Mouse (Mus musculus) liver, embryonic 13.5 days (tissue): Measurements from ENCODE around the gene Nxpe5. TPM values are rescaled to one million over a fixed set of nuclear protein-coding genes. Genes with fewer than 3 reads are reported as not detected.

Experiments used
- ATAC-seq: fragments of 200-750 bp; cut with Nextera tagmentation; 2 replicates; pipeline ENCODE4 v1.8.0; 2017; ENCODE audit warnings: low read depth, mild to moderate bottlenecking, moderate number of reproducible peaks, moderate library complexity
- DNase-seq: peaks from one replicate; pipeline ENCODE4 v3.0.0; 2022
- H3K27ac ChIP-seq: fragments of 300-500 bp; sonication (generic); 2 replicates; pipeline ENCODE4 v1.5.1; 2015; ENCODE audit warnings: moderate library complexity, mild to moderate bottlenecking, inconsistent platforms
- H3K27me3 ChIP-seq: fragments of 300-500 bp; sonication (generic); 2 replicates; pipeline ENCODE4 v1.6.1; 2015; ENCODE audit warnings: mild to moderate bottlenecking, inconsistent platforms
- H3K36me3 ChIP-seq: fragments of 300-500 bp; sonication (generic); 2 replicates; pipeline ENCODE4 v1.6.1; 2015; ENCODE audit warnings: mild to moderate bottlenecking, inconsistent platforms
- H3K4me1 ChIP-seq: fragments of 300-500 bp; sonication (generic); replicated peaks from 2 replicates; pipeline ENCODE4 v1.6.1; 2015; ENCODE audit warnings: inconsistent platforms
- H3K4me2 ChIP-seq: fragments of 300-500 bp; sonication (generic); 2 replicates; pipeline ENCODE4 v1.6.1; 2015; ENCODE audit warnings: inconsistent platforms, mild to moderate bottlenecking, moderate library complexity
- H3K4me3 ChIP-seq: fragments of 300-500 bp; sonication (generic); replicated peaks from 2 replicates; pipeline ENCODE4 v1.5.1; 2015; ENCODE audit warnings: mild to moderate bottlenecking, inconsistent platforms
- H3K9ac ChIP-seq: fragments of 300-500 bp; sonication (generic); 2 replicates; pipeline ENCODE4 v1.6.1; 2015; ENCODE audit warnings: mild to moderate bottlenecking, inconsistent platforms
- H3K9me3 ChIP-seq: fragments of 300-500 bp; sonication (generic); replicated peaks from 2 replicates; pipeline ENCODE4 v1.6.1; 2016; ENCODE audit warnings: inconsistent platforms
- WGBS: fragments of 180-500 bp; shearing (Covaris S2); methylation state at CpG from one replicate; pipeline ENCODE4 v1.1.7; 2015; ENCODE audit not compliant: insufficient replicate concordance; 5-methylcytosine and 5-hydroxymethylcytosine counted together
- polyA plus RNA-seq: library from polyadenylated mRNA; unstranded; fragments of >200 nt; fragmentation: Nextera tagmentation; extraction: Ambion mirVana; gene quantifications from 2 replicates; pipeline ENCODE4 v1.2.1, GENCODE M21; 2015

Nxpe5 gene
- polyA plus RNA-seq, 1 experiment from 2014 or later: 0.07 TPM

- Histone ChIP-seq H3K4me3 (peak within 1 kb of the TSS; percentile 78), H3K36me3 (peaks cover 31% of the 10 kb centered on the region), H3K9ac (peak within 1 kb of the TSS; percentile 80), H3K27me3 (no peaks in the 10 kb centered on the region), H3K9me3 (no peaks in the 10 kb centered on the region), H3K4me2 (peak within 1 kb of the TSS; percentile 88), H3K27ac (peak within 1 kb of the TSS; percentile 80), H3K4me1 (peaks cover 57% of the 10 kb centered on the region)
- DNase-seq (peak; percentile 95), ATAC-seq (peak; percentile 99)
- under 1% methylated on average over 38 of the region's 38 CpGs for WGBS
Measured at GRCm38 (mm10) chr5:138255353-138256093, 29.8 kb downstream of the Nxpe5 start, which contains the start of gene Lamtor4. Lamtor4 (plus strand) TSS chr5:138255482.

- H3K9me3 ChIP-seq: no peaks in the 10 kb centered on the region
- 0 out of 2 replicates have a peak, but pooled peaks have one; percentile 0 for ATAC-seq
- peak overlapping the region; percentile 80 for H3K27ac ChIP-seq
- peak overlapping the region; percentile 78 for H3K4me3 ChIP-seq
- peaks cover 62% of the 10 kb centered on the region for H3K4me1 ChIP-seq
- H3K4me2 ChIP-seq: peak overlapping the region; percentile 88
- H3K9ac ChIP-seq: peak overlapping the region; percentile 80
- no peak for DNase-seq
- H3K27me3 ChIP-seq: no peaks in the 10 kb centered on the region
- peaks cover 36% of the 10 kb centered on the region for H3K36me3 ChIP-seq
- WGBS: 20% methylated on average over 7 of the region's 7 CpGs
Measured at GRCm38 (mm10) chr5:138256094-138256467, 30.4 kb downstream of the Nxpe5 start.

DNA sequence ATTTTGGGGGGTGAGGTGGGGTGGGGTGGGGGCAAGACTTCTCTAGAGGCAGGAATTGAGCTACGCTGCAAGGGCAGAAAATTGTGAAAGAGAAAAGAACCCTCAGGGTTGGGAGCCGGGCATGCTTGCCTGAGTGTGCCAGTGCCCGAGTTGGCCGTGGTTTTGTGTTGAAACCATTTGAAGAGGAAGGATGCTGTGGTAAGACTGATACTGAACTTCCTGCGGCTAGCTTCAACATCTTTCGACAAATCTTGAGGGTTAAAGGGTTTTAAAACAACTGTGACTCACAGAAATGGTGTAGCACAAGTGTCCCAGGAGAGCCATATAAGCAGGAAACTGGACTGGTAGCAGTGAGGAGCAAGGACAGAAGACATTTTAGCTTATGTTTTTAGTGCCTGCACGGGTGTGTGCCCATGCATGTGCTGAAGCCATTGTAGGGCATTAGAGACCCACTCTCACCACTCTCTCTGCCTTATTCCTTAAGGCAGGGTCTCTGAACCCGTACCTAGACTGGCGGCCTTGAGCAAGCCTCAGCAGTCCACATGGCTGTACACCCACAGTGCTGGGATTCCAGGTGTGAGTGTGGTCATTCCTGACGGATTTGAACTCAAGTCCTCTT lies 31.4 kb downstream of the Nxpe5 start:
- Histone ChIP-seq H3K4me1 (peaks cover 72% of the 10 kb centered on the region), H3K9ac (no peak overlapping the region), H3K4me3 (peak overlapping the region; percentile 78; the same call in 1 of the 2 replicates), H3K4me2 (peak overlapping the region; percentile 88), H3K9me3 (no peaks in the 10 kb centered on the region), H3K27ac (peak overlapping the region; percentile 65), H3K27me3 (no peaks in the 10 kb centered on the region), H3K36me3 (peaks cover 46% of the 10 kb centered on the region)
- DNase-seq (no peak), ATAC-seq (no peak)
- WGBS: 31% methylated on average over 10 of the region's 10 CpGs

- no peak for DNase-seq
- Histone ChIP-seq H3K4me1 (peaks cover 77% of the 10 kb centered on the region), H3K4me3 (no peak overlapping the region), H3K27ac (peak overlapping the region; percentile 65), H3K4me2 (peak overlapping the region; percentile 88; the same call in 1 of the 2 replicates), H3K27me3 (no peaks in the 10 kb centered on the region), H3K36me3 (peaks cover 46% of the 10 kb centered on the region), H3K9me3 (no peaks in the 10 kb centered on the region), H3K9ac (no peak overlapping the region)
- ATAC-seq: no peak
- WGBS: 70% methylated on average over 4 of the region's 4 CpGs
Measured at GRCm38 (mm10) chr5:138257585-138257978, 31.9 kb downstream of the Nxpe5 start.

- no peak overlapping the region for H3K9ac ChIP-seq
- DNase-seq (no peak), ATAC-seq (no peak)
- peaks cover 82% of the 10 kb centered on the region for H3K4me1 ChIP-seq
- peaks cover 46% of the 10 kb centered on the region for H3K36me3 ChIP-seq
- no peaks in the 10 kb centered on the region for H3K9me3 ChIP-seq
- WGBS: 33% methylated on average over 3 of the region's 3 CpGs
- H3K4me2 ChIP-seq: peak overlapping the region; percentile 88; the same call in 1 of the 2 replicates
- H3K27me3 ChIP-seq: no peaks in the 10 kb centered on the region
- H3K27ac ChIP-seq: peak overlapping the region; percentile 47
- H3K4me3 ChIP-seq: no peak overlapping the region
Measured at GRCm38 (mm10) chr5:138258078-138258477, 32.4 kb downstream of the Nxpe5 start.

GRCm38 (mm10) chr5:138258542-138258941 lies 32.8 kb downstream of the Nxpe5 start:
- Histone ChIP-seq H3K4me1 (peaks cover 86% of the 10 kb centered on the region), H3K27me3 (no peaks in the 10 kb centered on the region), H3K9ac (peak overlapping the region; percentile 13; the same call in 1 of the 2 replicates), H3K36me3 (peaks cover 46% of the 10 kb centered on the region), H3K4me2 (no peak overlapping the region), H3K9me3 (no peaks in the 10 kb centered on the region), H3K27ac (peak overlapping the region; percentile 47; the same call in 1 of the 2 replicates), H3K4me3 (no peak overlapping the region)
- 75% methylated on average over 6 of the region's 6 CpGs for WGBS
- ATAC-seq (no peak), DNase-seq (no peak)

- H3K9me3 ChIP-seq: no peaks in the 10 kb centered on the region
- no peak overlapping the region for H3K4me3 ChIP-seq
- H3K4me1 ChIP-seq: peaks cover 86% of the 10 kb centered on the region
- no peak overlapping the region for H3K4me2 ChIP-seq
- peaks cover 46% of the 10 kb centered on the region for H3K36me3 ChIP-seq
- peak overlapping the region; percentile 13; the same call in 1 of the 2 replicates for H3K9ac ChIP-seq
- no peak for DNase-seq
- no peak for ATAC-seq
- no peaks in the 10 kb centered on the region for H3K27me3 ChIP-seq
- no peak overlapping the region for H3K27ac ChIP-seq
- 64% methylated on average over 7 of the region's 7 CpGs for WGBS
Measured at GRCm38 (mm10) chr5:138258993-138259392, 33.3 kb downstream of the Nxpe5 start.

- H3K36me3 ChIP-seq: peaks cover 46% of the 10 kb centered on the region
- WGBS: 21% methylated on average over 10 of the region's 10 CpGs
- no peaks in the 10 kb centered on the region for H3K27me3 ChIP-seq
- H3K4me3 ChIP-seq: peak overlapping the region; percentile 90
- H3K9me3 ChIP-seq: no peaks in the 10 kb centered on the region
- ATAC-seq (no peak), DNase-seq (no peak)
- H3K27ac ChIP-seq: peak overlapping the region; percentile 88; the same call in 1 of the 2 replicates
- H3K4me2 ChIP-seq: peak overlapping the region; percentile 97
- peaks cover 88% of the 10 kb centered on the region for H3K4me1 ChIP-seq
- H3K9ac ChIP-seq: peak overlapping the region; percentile 94
Measured at GRCm38 (mm10) chr5:138260051-138260450, 34.4 kb downstream of the Nxpe5 start.

DNA sequence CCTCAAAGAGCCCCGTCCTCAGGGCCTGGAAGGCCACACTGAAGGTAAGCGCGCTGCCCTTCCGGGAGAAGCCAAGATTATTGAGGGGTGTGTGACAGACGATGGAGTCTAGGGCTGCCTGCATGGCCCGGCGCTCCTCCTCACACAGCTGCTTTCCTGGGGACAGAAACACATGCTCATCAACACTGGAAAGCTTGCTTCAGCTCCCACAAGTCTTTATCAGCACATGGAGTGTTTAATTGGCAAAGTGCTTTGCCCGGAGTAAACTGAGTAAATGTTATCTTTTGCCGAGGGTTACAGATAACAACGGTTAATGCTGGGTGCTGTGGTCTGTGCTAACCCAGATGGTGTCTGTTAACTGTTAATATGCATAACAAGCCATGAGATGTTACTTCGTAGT lies 35.1 kb downstream of the Nxpe5 start:
- H3K9ac ChIP-seq: peak overlapping the region; percentile 94
- no peaks in the 10 kb centered on the region for H3K27me3 ChIP-seq
- 23% methylated on average over 11 of the region's 11 CpGs for WGBS
- H3K36me3 ChIP-seq: peaks cover 46% of the 10 kb centered on the region
- no peaks in the 10 kb centered on the region for H3K9me3 ChIP-seq
- peak overlapping the region; percentile 97 for H3K4me2 ChIP-seq
- DNase-seq: no peak
- peak; percentile 66 for ATAC-seq
- H3K4me3 ChIP-seq: peak overlapping the region; percentile 90
- peaks cover 87% of the 10 kb centered on the region for H3K4me1 ChIP-seq
- peak overlapping the region; percentile 88 for H3K27ac ChIP-seq

DNA sequence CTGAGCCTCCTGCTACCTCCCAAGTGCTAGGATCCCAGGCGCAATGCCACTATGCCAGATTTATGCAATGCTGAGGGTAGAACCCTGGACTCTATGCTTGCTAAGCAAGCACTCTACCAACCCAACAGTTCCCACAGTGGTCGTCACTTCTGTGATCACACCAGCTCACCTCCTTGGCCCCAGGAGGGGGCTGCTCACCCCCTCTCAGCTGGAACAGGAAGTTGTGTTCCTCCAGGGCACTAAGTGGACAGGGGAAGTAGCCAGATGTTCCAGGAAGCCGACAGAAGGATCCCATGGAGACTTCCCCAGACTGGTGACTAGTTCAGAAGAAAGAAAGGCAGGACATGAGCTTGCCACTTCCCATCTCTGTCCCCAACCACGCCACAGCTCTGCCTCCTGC lies 36.3 kb downstream of the Nxpe5 start:
- Histone ChIP-seq H3K4me3 (peak overlapping the region; percentile 90), H3K4me2 (peak overlapping the region; percentile 97), H3K9me3 (no peaks in the 10 kb centered on the region), H3K36me3 (peaks cover 46% of the 10 kb centered on the region), H3K9ac (peak overlapping the region; percentile 94), H3K27ac (peak overlapping the region; percentile 88), H3K27me3 (no peaks in the 10 kb centered on the region), H3K4me1 (peaks cover 75% of the 10 kb centered on the region)
- 42% methylated on average over 4 of the region's 4 CpGs for WGBS
- ATAC-seq (no peak), DNase-seq (no peak)

DNA sequence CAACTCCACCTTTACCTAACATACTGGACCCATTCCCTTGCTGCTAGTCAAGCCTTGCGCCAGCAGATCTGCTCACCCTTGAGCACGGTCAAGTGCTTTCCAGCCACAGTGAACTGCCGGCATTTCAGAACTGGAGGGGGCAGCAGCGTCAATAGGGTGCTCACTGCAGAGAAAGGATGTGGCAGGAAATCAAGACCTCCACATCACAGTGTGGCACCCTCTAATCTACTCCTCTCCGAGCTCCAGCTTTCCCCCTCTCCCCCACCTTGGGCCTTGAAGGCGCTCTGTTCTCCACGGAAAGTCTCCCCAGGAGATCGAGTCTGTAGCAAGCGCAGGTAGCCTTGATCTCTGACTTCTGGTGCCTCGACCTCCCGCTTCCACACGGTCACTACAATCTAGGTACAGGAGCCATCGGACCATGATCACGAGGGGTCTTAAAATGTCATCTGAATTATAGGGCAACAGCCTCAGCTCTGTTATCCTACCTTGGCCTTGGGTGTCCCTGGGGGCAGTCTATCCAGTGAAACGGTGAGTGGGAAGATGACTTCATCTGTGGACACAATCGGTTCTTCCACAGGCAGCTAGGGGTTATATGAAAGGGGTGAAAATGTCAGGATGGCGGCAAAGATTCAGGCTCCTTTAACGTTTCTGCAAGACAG lies 37.0 kb downstream of the Nxpe5 start:
- H3K36me3 ChIP-seq: peaks cover 42% of the 10 kb centered on the region
- DNase-seq (no peak), ATAC-seq (no peak)
- no peaks in the 10 kb centered on the region for H3K9me3 ChIP-seq
- H3K4me2 ChIP-seq: peak overlapping the region; percentile 97
- no peaks in the 10 kb centered on the region for H3K27me3 ChIP-seq
- H3K9ac ChIP-seq: peak overlapping the region; percentile 94
- peaks cover 68% of the 10 kb centered on the region for H3K4me1 ChIP-seq
- peak overlapping the region; percentile 90 for H3K4me3 ChIP-seq
- H3K27ac ChIP-seq: peak overlapping the region; percentile 88
- 36% methylated on average over 18 of the region's 18 CpGs for WGBS
